Mouse (Mus musculus) neutrophil, adult 5-6 weeks (primary cell): ENCODE measurements around the gene Atg4a-ps. TPM values are rescaled to one million over a fixed set of nuclear protein-coding genes. Genes with fewer than 3 reads are reported as not detected.
"Not testable (repeated sequence)": the region's sequence is repeated elsewhere in the genome, so short reads cannot be mapped to it uniquely, and the experiment has no call there.

Experiments
- ATAC-seq: fragments of 151-379, 151-347 bp; 2 replicates; pipeline ENCODE4 v1.8.0; 2017; ENCODE audit warnings: mild to moderate bottlenecking, moderate TSS enrichment; ENCODE audit not compliant: insufficient number of reproducible peaks, poor library complexity, low FRiP score, severe bottlenecking; ENCODE audit errors: extremely low read depth
- total RNA-seq: library from RNA; stranded (forward); fragments of 200-1000 nt; gene quantifications from 2 replicates; pipeline ENCODE4 v1.2.3, GENCODE M21; 2017

The Atg4a-ps gene
- total RNA-seq: 0.58 and 0.74 TPM in 2 replicates

GRCm38 (mm10) chr3:103645968-103646367, at the start of gene Atg4a-ps:
TSS of gene Atg4a-ps (minus strand) at chr3:103646068.
- not testable (repeated sequence) for ATAC-seq

GRCm38 (mm10) chr3:103695556-103695955, 49.7 kb upstream of the Atg4a-ps start:
- no peak for ATAC-seq

GRCm38 (mm10) chr3:103690506-103690905, 44.6 kb upstream of the Atg4a-ps start:
- ATAC-seq: no peak

GRCm38 (mm10) chr3:103689043-103689442, 43.2 kb upstream of the Atg4a-ps start:
- no peak for ATAC-seq

- ATAC-seq: no peak
These were observed 38.1 kb upstream of the Atg4a-ps start for GRCm38 (mm10) chr3:103683966-103684319.

- ATAC-seq: no peak
These were observed 37.5 kb upstream of the Atg4a-ps start for GRCm38 (mm10) chr3:103683234-103683965.

- no peak for ATAC-seq
These were observed 36.6 kb upstream of the Atg4a-ps start for GRCm38 (mm10) chr3:103682473-103682872.

- no peak for ATAC-seq
These were observed 32.9 kb upstream of the Atg4a-ps start for GRCm38 (mm10) chr3:103678811-103679210.

- no peak for ATAC-seq
These were observed 26.8 kb upstream of the Atg4a-ps start for GRCm38 (mm10) chr3:103672716-103673115.

GRCm38 (mm10) chr3:103672113-103672512, 26.2 kb upstream of the Atg4a-ps start:
- ATAC-seq: no peak

GRCm38 (mm10) chr3:103663385-103663784, 17.5 kb upstream of the Atg4a-ps start:
- ATAC-seq: no peak

- no peak for ATAC-seq
These were observed 15.8 kb upstream of the Atg4a-ps start for GRCm38 (mm10) chr3:103661714-103662113.

GRCm38 (mm10) chr3:103660012-103660411, 14.1 kb upstream of the Atg4a-ps start:
- ATAC-seq: no peak

- no peak for ATAC-seq
These were observed 4.5 kb upstream of the Atg4a-ps start for GRCm38 (mm10) chr3:103650406-103650805.

GRCm38 (mm10) chr3:103649716-103650115, 3.8 kb upstream of the Atg4a-ps start:
- no peak for ATAC-seq

GRCm38 (mm10) chr3:103648486-103648885, 2.6 kb upstream of the Atg4a-ps start:
- ATAC-seq: no peak

- ATAC-seq: no peak
These were observed 1.4 kb upstream of the Atg4a-ps start for GRCm38 (mm10) chr3:103647164-103647867.

- no peak for ATAC-seq
These were observed 4.6 kb downstream of the Atg4a-ps start for GRCm38 (mm10) chr3:103641301-103641700.

- no peak for ATAC-seq
These were observed 5.6 kb downstream of the Atg4a-ps start for GRCm38 (mm10) chr3:103640226-103640803.

GRCm38 (mm10) chr3:103637641-103638040, 8.2 kb downstream of the Atg4a-ps start:
- ATAC-seq: no peak
